Mouse (Mus musculus): ENCODE data around the gene Dock9. TPM values are rescaled to one million over a fixed set of nuclear protein-coding genes. Genes with fewer than 3 reads are reported as not detected.

Dock9 gene
- polyA plus RNA-seq, 1 experiment from 2014 or later = 13.7 TPM

GRCm38 (mm10) chr14:121776749-121777148 is 20.9 kb downstream of the Dock9 start:
- in situ Hi-C loops (cut with MboI; ENCODE audit: low pct_unique_long_range_greater_than_20kb) = no loop called here
- CTCF ChIA-PET = no interaction called here
- peak; percentile 62 for TF ChIP-seq CTCF (IDR thresholded peaks at IDR 0.05)

GRCm38 (mm10) chr14:121762021-121762452 is 35.6 kb downstream of the Dock9 start:
- no peaks in the 10 kb centered on the region for H3K27me3 ChIP-seq
- no peak for ATAC-seq
- in situ Hi-C loops (cut with MboI; ENCODE audit: low pct_unique_long_range_greater_than_20kb) = no loop called here
- ChIA-PET POLR2A (no interaction called here), CTCF (no interaction called here)
- DNase-seq (ENCODE audit: low read depth, low spot score) = no peak
- no peak for TF ChIP-seq CTCF (IDR thresholded peaks at IDR 0.05)

More at GRCm38 (mm10) chr14:121776749-121777148, 20.9 kb downstream of the Dock9 start:
- POLR2A ChIA-PET = no interaction called here
- H3K27me3 ChIP-seq = no peaks in the 10 kb centered on the region
- DNase-seq (ENCODE audit: low read depth, low spot score) = no peak
- ATAC-seq = no peak

- H3K27me3 ChIP-seq = no peaks in the 10 kb centered on the region
- no peak for TF ChIP-seq CTCF (IDR thresholded peaks at IDR 0.05)
- DNase-seq (ENCODE audit: low read depth, low spot score) (no peak), ATAC-seq (no peak)
- in situ Hi-C loops (cut with MboI; ENCODE audit: low pct_unique_long_range_greater_than_20kb) = no loop called here
- ChIA-PET CTCF (interaction anchor here (0.9 kb wide), 1 partner anchor 14 kb away, joined by 3 read pairs; no protein-coding TSS in a partner anchor), POLR2A (no interaction called here)
These were observed 37.2 kb downstream of the Dock9 start for GRCm38 (mm10) chr14:121760403-121760802.

GRCm38 (mm10) chr14:121754110-121754509 is 43.5 kb downstream of the Dock9 start:
- ChIA-PET CTCF (interaction anchor here (1.3 to 2.1 kb wide), 3 partner anchors 14 to 166 kb away, joined by 3 to 9 read pairs (median 4); no protein-coding TSS in a partner anchor), POLR2A (no interaction called here)
- ATAC-seq (no peak), DNase-seq (ENCODE audit: low read depth, low spot score) (no peak)
- in situ Hi-C loops (cut with MboI; ENCODE audit: low pct_unique_long_range_greater_than_20kb) = loop anchor here (5.0 kb wide), 1 partner anchor 142 kb away; no protein-coding TSS in a partner anchor
- no peaks in the 10 kb centered on the region for H3K27me3 ChIP-seq
- TF ChIP-seq CTCF (IDR thresholded peaks at IDR 0.05) = no peak

DNA sequence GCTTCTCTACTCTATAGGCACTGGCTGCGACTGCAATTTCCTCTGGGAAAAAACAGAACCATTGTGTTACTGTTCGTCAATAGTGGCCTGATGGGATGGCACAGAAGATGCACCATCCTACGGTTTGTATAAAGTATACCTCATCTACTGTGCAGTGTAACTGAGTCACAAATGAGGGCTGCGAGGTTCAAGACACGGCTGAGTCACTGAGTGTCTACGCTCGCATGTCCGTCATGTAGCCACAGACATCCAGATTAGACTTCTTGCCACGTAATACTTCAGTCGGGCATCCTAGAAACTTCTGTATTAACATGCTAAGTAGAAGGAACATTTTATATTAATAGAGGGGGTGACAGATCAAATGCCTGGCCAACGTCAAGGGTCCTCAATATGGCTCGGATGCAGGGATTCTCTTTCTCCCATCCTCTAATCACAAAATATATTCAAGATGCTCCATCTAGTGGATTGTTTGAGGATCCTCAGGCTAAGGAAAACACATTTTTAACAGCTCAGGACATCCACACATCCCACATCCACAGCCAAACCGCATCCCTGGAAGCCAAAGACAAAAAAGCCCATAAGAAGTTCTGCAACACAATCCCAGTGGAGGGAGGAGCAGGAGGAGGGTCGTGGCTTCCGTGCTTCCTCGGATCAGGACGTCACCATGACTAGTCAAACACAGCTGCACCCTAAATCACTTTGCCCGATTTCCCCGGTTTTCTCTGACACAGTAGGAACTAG is 44.8 kb downstream of the Dock9 start:
- POLR2A ChIA-PET = no interaction called here
- ATAC-seq (peak; percentile 74), DNase-seq (ENCODE audit: low read depth, low spot score) (no peak)
- CTCF ChIA-PET = interaction anchor here (1.0 to 2.1 kb wide), 5 partner anchors 12 to 167 kb away, joined by 3 to 9 read pairs (median 4); no protein-coding TSS in a partner anchor
- in situ Hi-C loops (cut with MboI; ENCODE audit: low pct_unique_long_range_greater_than_20kb) = loop anchor here (5.0 kb wide), 1 partner anchor 141 kb away; no protein-coding TSS in a partner anchor
- peak; percentile 69 for TF ChIP-seq CTCF (IDR thresholded peaks at IDR 0.05)
- no peaks in the 10 kb centered on the region for H3K27me3 ChIP-seq

DNA sequence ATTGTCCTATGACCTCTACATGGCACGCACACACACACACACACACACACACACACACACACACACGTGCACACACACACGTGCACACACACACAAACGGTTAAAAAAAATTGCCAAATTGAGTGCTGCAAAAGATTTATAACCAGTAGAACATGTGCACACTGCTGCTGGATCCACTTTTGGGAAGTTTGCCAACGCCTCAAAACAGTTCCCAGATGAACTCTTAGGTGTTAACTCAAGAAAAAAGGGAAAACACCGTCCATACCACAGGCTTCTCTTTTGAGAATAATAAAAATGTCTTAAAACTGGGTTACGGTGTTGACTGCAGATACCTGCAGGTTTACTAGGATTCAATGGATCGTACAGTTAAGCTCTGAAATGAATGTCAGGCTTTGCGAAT is 48.0 kb downstream of the Dock9 start:
- POLR2A ChIA-PET = no interaction called here
- DNase-seq (ENCODE audit: low read depth, low spot score) (no peak), ATAC-seq (no peak)
- H3K27me3 ChIP-seq = no peaks in the 10 kb centered on the region
- TF ChIP-seq CTCF (IDR thresholded peaks at IDR 0.05) = no peak
- in situ Hi-C loops (cut with MboI; ENCODE audit: low pct_unique_long_range_greater_than_20kb) = loop anchor here (5.0 kb wide), 1 partner anchor 137 kb away; no protein-coding TSS in a partner anchor
- CTCF ChIA-PET = no interaction called here

DNA sequence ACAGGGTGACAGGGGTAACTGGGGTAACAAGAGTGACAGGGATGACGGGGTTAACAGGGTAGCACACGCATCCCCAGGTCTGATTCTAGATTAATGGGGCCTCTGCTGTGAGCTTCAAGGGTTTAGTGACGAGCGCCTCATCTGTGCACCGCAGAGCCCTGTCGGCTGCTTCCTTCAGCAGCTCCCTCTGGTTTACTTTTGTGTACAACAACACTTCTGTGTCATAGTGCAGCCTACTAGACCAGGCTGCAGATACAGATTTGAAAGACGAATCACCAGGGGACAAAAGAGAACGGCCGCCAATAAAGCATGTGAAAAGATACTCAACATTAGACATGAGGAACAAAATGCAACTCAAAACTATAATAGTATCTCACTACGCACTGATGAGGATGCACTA is 48.6 kb downstream of the Dock9 start:
- POLR2A ChIA-PET = no interaction called here

DNA sequence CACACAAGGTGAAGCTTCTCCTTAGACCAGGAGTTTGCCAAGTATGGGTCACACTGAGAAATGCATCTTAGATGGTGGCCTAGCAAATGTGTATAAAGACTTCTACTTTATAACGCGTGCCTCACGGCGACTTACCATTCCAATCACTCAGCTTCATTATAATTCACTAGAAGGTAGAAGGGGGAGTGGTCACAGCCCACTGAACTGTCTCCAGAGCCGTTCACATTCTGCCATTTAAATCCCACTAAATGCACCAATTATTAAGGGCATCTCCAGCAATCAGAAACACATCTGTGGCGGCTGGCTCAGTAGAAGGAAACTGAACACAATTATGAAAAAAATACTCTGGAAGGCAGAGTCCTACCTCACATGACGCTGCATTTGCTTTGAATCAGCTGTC is 50.3 kb downstream of the Dock9 start:
- DNase-seq (ENCODE audit: low read depth, low spot score) = no peak
- in situ Hi-C loops (cut with MboI; ENCODE audit: low pct_unique_long_range_greater_than_20kb) = no loop called here
- ChIA-PET POLR2A (interaction anchor here (0.6 kb wide), 1 partner anchor 1152 kb away, joined by 3 read pairs; no protein-coding TSS in a partner anchor), CTCF (interaction anchor here (1.2 kb wide), 1 partner anchor 49 kb away, joined by 3 read pairs; no protein-coding TSS in a partner anchor)
- no peak for TF ChIP-seq CTCF (IDR thresholded peaks at IDR 0.05)
- no peaks in the 10 kb centered on the region for H3K27me3 ChIP-seq
- ATAC-seq = no peak

More for the DNA sequence above, 48.6 kb downstream of the Dock9 start:
- CTCF ChIA-PET = no interaction called here
- DNase-seq (ENCODE audit: low read depth, low spot score) (no peak), ATAC-seq (no peak)
- no peak for TF ChIP-seq CTCF (IDR thresholded peaks at IDR 0.05)
- no peaks in the 10 kb centered on the region for H3K27me3 ChIP-seq
- in situ Hi-C loops (cut with MboI; ENCODE audit: low pct_unique_long_range_greater_than_20kb) = no loop called here

- DNase-seq (ENCODE audit: low read depth, low spot score) (no peak), ATAC-seq (no peak)
- no peak for TF ChIP-seq CTCF (IDR thresholded peaks at IDR 0.05)
- in situ Hi-C loops (cut with MboI; ENCODE audit: low pct_unique_long_range_greater_than_20kb) = no loop called here
- CTCF ChIA-PET = interaction anchor here (1.0 to 1.4 kb wide), 2 partner anchors 33 to 41 kb away, joined by 3 read pairs; no protein-coding TSS in a partner anchor
- H3K27me3 ChIP-seq = no peaks in the 10 kb centered on the region
- POLR2A ChIA-PET = no interaction called here
These were observed 53.7 kb downstream of the Dock9 start for GRCm38 (mm10) chr14:121743787-121744417.

GRCm38 (mm10) chr14:121738431-121739403 is 58.9 kb downstream of the Dock9 start:
- in situ Hi-C loops (cut with MboI; ENCODE audit: low pct_unique_long_range_greater_than_20kb) = no loop called here
- no peaks in the 10 kb centered on the region for H3K27me3 ChIP-seq
- DNase-seq (ENCODE audit: low read depth, low spot score) (no peak), ATAC-seq (no peak)
- ChIA-PET POLR2A (no interaction called here), CTCF (no interaction called here)
- no peak for TF ChIP-seq CTCF (IDR thresholded peaks at IDR 0.05)
